Mouse (Mus musculus) urinary bladder, postnatal 14 days (tissue): ENCODE results near the gene Dhx38.

ENCODE experiments used
- DNase-seq: peaks from one replicate; pipeline ENCODE4 v3.0.0; 2021; ENCODE audit warnings: low spot score

The Dhx38 gene

DNA sequence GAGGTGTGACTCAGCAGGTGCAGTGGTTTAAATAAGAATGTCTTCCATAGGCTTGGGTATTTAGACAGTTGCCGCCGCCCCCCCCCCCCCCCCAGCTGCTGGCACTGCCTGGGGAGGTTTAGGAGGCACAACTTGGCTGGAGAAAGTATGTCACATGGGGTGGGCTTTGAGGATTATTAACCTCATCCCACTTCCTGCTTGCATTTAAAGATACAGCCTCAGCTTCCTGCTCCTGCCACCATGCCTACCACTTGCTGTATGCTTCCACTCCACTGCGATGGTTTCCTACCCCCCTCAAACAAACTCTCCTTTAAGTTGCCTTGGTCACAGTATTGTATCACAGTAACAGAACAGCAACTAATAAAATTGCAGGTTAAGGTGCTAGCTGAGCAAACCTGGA, 21.6 kb downstream of the Dhx38 start:
- DNase-seq = no peak

GRCm38 (mm10) chr8:109542748-109543519, 22.7 kb downstream of the Dhx38 start:
- DNase-seq = no peak

GRCm38 (mm10) chr8:109542165-109542564, 23.5 kb downstream of the Dhx38 start:
- DNase-seq = no peak

GRCm38 (mm10) chr8:109536703-109537102, 29.0 kb downstream of the Dhx38 start:
- peak; percentile 76 for DNase-seq

DNA sequence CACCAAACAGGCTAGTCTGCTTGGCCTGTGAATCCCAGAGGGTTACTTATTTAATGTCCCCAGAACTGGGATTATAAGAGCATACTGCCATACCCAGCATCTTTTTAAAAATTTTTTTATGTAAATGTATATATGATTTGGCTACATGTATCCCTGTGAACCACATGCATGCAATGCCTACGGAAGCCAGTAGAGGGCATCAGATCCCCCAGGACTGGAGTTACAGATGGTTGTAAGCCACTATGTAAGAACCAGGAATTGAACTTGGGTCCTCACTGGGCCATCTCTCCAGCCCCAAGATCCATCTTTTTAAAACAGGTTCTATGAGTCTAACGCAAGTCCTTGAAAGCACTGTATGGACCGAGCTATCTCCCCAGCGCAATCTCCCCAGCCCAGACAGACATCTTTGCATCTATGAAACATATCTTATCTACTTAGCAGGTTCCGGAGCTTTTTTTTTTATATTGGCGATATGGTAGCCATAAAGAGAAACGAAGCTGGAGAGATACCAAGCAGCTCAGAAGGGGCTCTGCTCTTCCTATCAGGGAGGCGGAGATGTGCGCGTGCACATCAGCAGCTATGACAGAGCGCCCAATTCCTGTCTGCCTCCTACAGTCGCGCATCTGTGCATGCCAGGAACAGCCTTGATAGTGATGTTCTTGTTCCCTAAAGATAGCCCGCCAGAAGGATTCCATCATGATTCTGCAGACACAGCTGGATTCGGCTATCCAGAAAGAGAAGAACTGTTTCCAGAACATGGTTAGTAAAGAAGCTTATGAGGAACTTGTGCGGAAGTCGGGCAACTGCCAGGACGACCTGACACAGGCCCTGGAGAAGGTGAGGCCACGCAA, 30.3 kb downstream of the Dhx38 start:
- DNase-seq = peak; percentile 36

- no peak for DNase-seq
These were observed 41.7 kb downstream of the Dhx38 start for GRCm38 (mm10) chr8:109524008-109524407.

- DNase-seq = no peak
These were observed 60.1 kb downstream of the Dhx38 start for GRCm38 (mm10) chr8:109505560-109505959.

DNA sequence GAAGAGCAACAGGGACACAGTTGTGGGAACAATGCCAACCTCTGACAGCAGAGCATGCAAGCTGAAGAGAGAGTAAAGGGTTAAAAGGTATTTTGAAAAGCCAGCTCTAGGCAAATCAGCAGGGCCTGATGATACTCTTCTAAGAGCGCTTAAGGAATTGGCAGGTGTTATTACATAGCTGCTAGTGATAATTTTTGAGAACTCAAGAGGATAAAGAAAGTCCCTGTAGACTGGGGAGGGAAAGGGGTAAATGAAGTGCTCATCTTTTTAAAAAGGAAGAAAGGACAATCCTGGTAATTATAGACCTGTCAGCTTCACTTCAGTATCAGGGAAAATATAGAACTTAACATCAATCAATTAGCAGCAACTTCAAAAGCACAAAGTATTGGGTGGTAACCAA, 62.1 kb downstream of the Dhx38 start:
- DNase-seq = no peak

GRCm38 (mm10) chr8:109499009-109499717, 66.5 kb downstream of the Dhx38 start:
- no peak for DNase-seq
